Mouse (Mus musculus) limb, embryonic 10.5 days (tissue): ENCODE data around the gene Arl8a. TPM values are rescaled to one million over a fixed set of nuclear protein-coding genes. Genes with fewer than 3 reads are reported as not detected.

ENCODE experiments used
- DNase-seq: peaks from one replicate; pipeline ENCODE4 v3.0.0-alpha.2; 2017; ENCODE audit warnings: low spot score
- H3K27ac ChIP-seq: fragments of 300-500 bp; sonication (generic); 2 replicates; pipeline ENCODE4 v1.5.1; 2016; ENCODE audit warnings: mild to moderate bottlenecking
- H3K27me3 ChIP-seq: fragments of 300-500 bp; sonication (generic); 2 replicates; pipeline ENCODE4 v1.6.1; 2016; ENCODE audit warnings: low read depth, mild to moderate bottlenecking; ENCODE audit not compliant: poor library complexity, severe bottlenecking
- H3K36me3 ChIP-seq: fragments of 300-500 bp; sonication (generic); 2 replicates; pipeline ENCODE4 v1.6.1; 2016; ENCODE audit warnings: mild to moderate bottlenecking, moderate library complexity
- H3K4me1 ChIP-seq: fragments of 300-500 bp; sonication (generic); 2 replicates; pipeline ENCODE4 v1.6.1; 2016
- H3K4me3 ChIP-seq: fragments of 300-500 bp; sonication (generic); 2 replicates; pipeline ENCODE4 v1.5.1; 2016; ENCODE audit warnings: mild to moderate bottlenecking, moderate library complexity
- H3K9me3 ChIP-seq: fragments of 300-500 bp; sonication (generic); replicated peaks from 2 replicates; pipeline ENCODE4 v1.6.1; 2016; ENCODE audit warnings: mild to moderate bottlenecking
- WGBS: fragments of 180-500 bp; shearing (Covaris S2); methylation state at CpG from one replicate; pipeline ENCODE4 v1.1.7; 2016; 5-methylcytosine and 5-hydroxymethylcytosine counted together
- polyA plus RNA-seq: library from polyadenylated mRNA; unstranded; fragments of >200 nt; fragmentation: Nextera tagmentation; extraction: Ambion mirVana; gene quantifications from 2 replicates; pipeline ENCODE4 v1.2.1, GENCODE M21; 2016

Gene Arl8a
- polyA plus RNA-seq, 1 experiment from 2014 or later = 42.2 TPM

DNA sequence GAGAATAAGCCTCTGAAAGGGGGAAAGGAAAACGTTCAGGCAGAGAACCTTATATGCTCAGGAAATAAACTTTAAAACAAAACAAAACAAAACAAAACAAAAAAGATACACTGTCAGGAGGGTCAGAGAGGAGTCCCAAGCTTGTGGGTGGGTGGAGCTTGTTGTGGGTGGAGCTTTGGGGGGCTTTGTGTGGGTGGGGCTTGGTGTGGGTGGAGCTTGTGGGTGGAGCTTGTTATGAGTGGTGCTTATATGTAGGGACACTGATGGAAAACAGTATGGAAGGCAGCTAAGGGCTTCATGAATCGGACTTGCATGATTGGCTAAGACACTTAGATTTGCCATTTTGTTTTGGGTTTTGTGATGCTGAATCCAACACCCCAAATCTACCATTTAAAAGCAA lies 6.7 kb upstream of the Arl8a start:
- Histone ChIP-seq H3K27ac (no peak overlapping the region), H3K27me3 (peaks cover 14% of the 10 kb centered on the region; the same call in 1 of the 2 replicates), H3K36me3 (no peaks in the 10 kb centered on the region), H3K4me1 (0 out of 2 replicates have a peak, but pooled peaks cover 2% of the 10 kb centered on the region), H3K4me3 (no peak overlapping the region), H3K9me3 (no peaks in the 10 kb centered on the region)
- DNase-seq = no peak
- 78% methylated on average over 2 of the region's 2 CpGs for WGBS

DNA sequence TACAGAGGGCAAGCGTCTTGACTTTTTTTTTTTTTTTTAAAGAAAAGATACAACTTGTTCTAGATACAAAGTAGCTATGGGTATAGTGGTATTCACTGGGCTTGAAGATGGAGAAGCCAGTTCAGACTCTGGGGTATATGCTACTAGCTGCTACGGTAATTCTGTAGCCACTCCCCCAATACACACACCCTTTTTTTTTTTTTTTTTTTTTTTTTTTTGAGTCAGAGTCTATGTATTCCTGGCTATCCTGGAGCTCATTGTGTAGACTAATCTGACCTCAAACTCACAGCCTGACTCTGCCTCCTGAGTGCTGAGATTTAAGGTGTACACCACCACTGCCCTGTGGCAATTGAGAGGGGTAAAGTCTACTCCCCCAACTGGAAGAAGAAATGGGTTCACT lies 4.2 kb upstream of the Arl8a start:
- no peaks in the 10 kb centered on the region for H3K36me3 ChIP-seq
- H3K27me3 ChIP-seq = peaks cover 21% of the 10 kb centered on the region
- 71% methylated on average over 2 of the region's 2 CpGs for WGBS
- H3K9me3 ChIP-seq = no peaks in the 10 kb centered on the region
- no peak overlapping the region for H3K4me3 ChIP-seq
- H3K4me1 ChIP-seq = peaks cover 12% of the 10 kb centered on the region
- no peak for DNase-seq
- no peak overlapping the region for H3K27ac ChIP-seq

DNA sequence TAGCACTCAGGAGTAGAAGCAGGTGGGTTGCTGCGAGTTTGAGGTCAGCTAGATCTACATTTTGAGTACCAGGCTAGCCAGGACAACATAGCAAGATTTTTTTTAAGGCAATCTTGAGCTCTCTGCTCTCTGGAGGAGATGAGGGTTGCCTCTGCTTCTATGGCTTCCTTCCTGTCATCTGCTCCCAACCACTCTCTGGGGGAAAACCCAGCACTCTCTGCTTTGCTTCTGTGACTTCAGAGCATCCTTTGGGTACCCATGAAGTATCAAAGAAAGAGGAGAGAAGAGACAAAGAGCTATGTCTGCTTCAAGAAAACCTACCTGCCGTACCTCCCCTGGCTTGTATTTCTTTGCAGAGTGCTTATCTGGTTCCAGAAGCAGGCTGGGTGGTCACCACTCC lies 2.7 kb upstream of the Arl8a start:
- H3K4me3 ChIP-seq = no peak overlapping the region
- WGBS = 89% methylated on average over 2 of the region's 2 CpGs
- 0 out of 2 replicates have a peak, but pooled peaks cover under 1% of the 10 kb centered on the region for H3K36me3 ChIP-seq
- no peaks in the 10 kb centered on the region for H3K9me3 ChIP-seq
- no peak for DNase-seq
- H3K27ac ChIP-seq = no peak overlapping the region
- peaks cover 21% of the 10 kb centered on the region for H3K27me3 ChIP-seq
- H3K4me1 ChIP-seq = peaks cover 27% of the 10 kb centered on the region

DNA sequence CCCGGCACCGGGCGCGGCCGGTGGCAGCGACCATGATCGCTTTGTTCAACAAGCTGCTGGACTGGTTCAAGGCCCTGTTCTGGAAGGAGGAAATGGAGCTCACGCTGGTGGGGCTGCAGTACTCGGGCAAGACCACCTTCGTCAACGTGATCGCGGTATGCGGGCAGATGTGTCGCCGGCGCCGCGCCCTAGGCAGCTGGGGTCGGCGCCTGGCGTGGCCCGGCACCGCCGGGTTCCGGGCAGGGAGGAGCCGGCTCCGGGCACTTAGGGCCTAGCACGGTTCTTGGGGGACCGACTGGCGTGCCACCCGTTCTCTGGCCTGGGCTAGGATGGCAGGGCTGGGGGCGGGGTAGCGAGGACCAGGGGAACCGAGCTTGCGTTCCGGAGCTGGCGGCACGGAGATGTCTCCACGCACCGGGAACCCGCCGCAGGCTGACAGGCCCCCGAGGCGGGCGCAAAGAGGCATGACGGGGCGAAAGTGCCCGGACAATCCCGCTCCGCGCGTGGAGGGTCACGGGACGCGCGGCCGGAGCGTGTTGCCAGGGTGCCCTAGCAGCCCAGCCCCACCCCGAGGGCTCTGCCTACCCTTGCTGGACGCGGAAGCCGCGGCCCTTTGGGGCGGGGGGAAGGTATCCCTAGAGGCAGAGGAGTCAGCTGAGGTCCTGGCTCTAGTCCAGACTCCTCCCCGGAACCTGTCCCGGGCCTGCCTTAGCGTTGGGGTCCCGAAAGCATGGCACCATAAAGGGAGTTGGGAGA lies 500 bp downstream of the Arl8a start:
- H3K4me3 ChIP-seq = peak overlapping the region; percentile 97
- peak; percentile 79 for DNase-seq
- H3K9me3 ChIP-seq = no peaks in the 10 kb centered on the region
- peaks cover 15% of the 10 kb centered on the region for H3K36me3 ChIP-seq
- under 1% methylated on average over 69 of the region's 69 CpGs for WGBS
- peaks cover 21% of the 10 kb centered on the region for H3K27me3 ChIP-seq
- peaks cover 31% of the 10 kb centered on the region for H3K4me1 ChIP-seq
- peak overlapping the region; percentile 95 for H3K27ac ChIP-seq

DNA sequence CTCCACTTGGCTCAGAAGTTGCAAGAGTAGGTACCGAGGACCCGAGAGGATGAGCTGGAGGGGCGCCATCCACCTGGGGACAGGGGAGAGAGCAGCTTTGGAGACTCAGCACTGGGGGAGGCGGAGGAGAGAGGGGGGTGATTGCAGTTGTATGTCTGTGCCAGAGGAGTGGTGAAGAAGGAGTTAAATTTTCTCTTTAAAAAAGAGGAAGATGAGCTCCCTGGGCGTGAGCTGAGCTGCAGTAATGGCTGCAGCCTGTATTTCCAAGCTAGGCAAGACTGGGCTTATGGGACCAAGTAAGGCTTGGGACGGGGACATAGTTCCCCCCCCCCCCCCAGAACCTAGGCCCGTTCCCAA lies 1.1 kb downstream of the Arl8a start:
- no peak for DNase-seq
- peaks cover 37% of the 10 kb centered on the region for H3K4me1 ChIP-seq
- no peaks in the 10 kb centered on the region for H3K9me3 ChIP-seq
- peaks cover 21% of the 10 kb centered on the region for H3K27me3 ChIP-seq
- H3K36me3 ChIP-seq = peaks cover 20% of the 10 kb centered on the region
- 5% methylated on average over 7 of the region's 7 CpGs for WGBS
- peak overlapping the region; percentile 95 for H3K27ac ChIP-seq
- H3K4me3 ChIP-seq = peak overlapping the region; percentile 97

DNA sequence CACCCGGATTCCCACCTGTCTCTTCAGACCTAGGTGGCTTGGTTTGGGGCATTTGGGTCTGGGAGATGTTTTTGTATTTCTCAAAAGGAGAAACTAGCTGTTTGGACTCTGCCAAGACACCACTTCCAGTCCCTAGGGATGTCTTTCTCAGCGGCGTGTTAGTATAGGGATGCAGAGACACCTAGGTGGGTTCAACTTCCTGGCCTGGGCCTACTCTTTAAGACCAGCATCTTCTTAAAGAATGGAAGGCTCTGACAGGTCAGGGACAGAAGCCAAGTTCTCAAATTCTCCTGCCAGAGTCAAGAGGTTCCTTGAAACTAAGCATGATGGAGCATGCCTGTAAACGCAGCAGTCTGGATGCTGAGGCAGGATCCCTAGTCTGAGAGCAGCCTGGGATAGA lies 1.9 kb downstream of the Arl8a start:
- Histone ChIP-seq H3K27me3 (peaks cover 14% of the 10 kb centered on the region), H3K9me3 (no peaks in the 10 kb centered on the region), H3K36me3 (peaks cover 20% of the 10 kb centered on the region), H3K4me3 (peak overlapping the region; percentile 97), H3K27ac (no peak overlapping the region), H3K4me1 (peaks cover 35% of the 10 kb centered on the region)
- WGBS = 86% methylated on average over 4 of the region's 4 CpGs
- DNase-seq = no peak

DNA sequence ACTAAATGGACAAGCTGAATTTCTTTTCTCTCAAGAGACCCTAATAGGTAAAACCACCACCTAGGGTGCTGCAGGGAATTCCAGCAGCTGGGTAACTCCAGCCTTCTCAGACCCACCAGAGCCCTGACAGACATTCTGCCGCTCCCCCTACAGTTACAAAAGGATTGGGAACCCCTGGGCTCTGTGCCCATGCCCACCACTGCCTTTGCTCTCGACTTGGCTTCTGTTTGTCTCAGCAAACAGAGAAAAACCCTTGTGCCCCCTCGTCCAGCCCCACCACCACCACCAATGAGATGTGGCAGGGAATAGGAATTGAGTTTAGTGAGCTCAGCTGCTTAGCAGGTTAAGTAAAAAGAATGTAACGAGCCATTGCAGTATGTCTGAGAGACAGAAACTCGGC lies 2.4 kb downstream of the Arl8a start:
- 84% methylated on average over 5 of the region's 5 CpGs for WGBS

DNA sequence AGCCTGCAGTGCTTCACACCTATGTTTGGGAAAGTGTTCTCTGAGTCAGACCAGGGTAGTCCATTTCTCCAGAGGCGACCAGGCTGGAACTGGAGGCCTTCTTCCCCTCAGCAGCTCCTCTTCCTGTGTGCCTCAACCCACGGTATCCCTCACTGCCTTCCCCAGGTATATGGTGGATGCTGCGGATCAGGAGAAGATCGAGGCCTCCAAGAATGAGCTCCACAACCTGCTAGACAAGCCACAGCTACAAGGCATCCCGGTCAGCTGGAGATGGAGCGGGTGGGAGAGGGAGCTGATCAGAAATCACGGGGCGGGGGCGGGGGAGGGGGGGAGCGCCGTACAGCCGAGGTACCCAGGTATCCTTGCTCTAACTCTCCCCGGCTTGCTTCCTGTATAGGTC lies 7.4 kb downstream of the Arl8a start:
- Histone ChIP-seq H3K27me3 (no peaks in the 10 kb centered on the region), H3K36me3 (peaks cover 43% of the 10 kb centered on the region), H3K9me3 (no peaks in the 10 kb centered on the region), H3K4me1 (peaks cover 32% of the 10 kb centered on the region), H3K4me3 (peak overlapping the region; percentile 42), H3K27ac (peak overlapping the region; percentile 92)
- WGBS = 22% methylated on average over 13 of the region's 13 CpGs
- DNase-seq = no peak

More for the DNA sequence above, 2.4 kb downstream of the Arl8a start:
- H3K4me1 ChIP-seq = peaks cover 38% of the 10 kb centered on the region
- peaks cover 20% of the 10 kb centered on the region for H3K36me3 ChIP-seq
- H3K4me3 ChIP-seq = no peak overlapping the region
- no peaks in the 10 kb centered on the region for H3K9me3 ChIP-seq
- H3K27me3 ChIP-seq = peaks cover 11% of the 10 kb centered on the region
- H3K27ac ChIP-seq = no peak overlapping the region
- no peak for DNase-seq

DNA sequence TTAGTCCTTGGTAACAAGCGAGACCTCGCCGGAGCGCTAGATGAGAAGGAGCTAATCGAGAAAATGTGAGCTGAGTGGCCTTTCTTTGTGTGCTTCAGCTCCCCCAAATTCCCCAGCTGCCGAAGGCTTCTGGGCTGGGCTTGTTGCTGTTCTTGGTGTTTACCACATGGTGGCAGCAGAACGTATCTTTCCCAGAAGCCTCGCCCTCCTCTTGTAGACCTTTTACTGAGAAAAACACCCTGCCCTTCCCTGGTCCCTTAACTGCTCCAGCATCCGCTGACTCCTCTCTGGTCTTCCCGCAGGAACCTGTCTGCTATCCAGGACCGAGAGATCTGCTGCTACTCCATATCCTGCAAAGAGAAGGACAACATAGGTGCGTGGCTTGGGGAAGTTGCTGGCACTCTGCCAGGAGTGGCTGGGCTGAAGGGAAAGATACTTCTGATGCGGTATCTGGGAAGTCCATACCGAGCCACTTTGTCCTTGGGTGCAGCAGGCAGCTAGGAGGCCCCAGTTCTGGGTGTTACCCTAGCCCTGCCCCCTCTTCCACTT lies 7.9 kb downstream of the Arl8a start:
- DNase-seq = peak; percentile 79
- H3K9me3 ChIP-seq = no peaks in the 10 kb centered on the region
- H3K4me3 ChIP-seq = peak overlapping the region; percentile 42
- no peaks in the 10 kb centered on the region for H3K27me3 ChIP-seq
- peak overlapping the region; percentile 92 for H3K27ac ChIP-seq
- WGBS = 7% methylated on average over 14 of the region's 14 CpGs
- peaks cover 43% of the 10 kb centered on the region for H3K36me3 ChIP-seq
- peaks cover 35% of the 10 kb centered on the region for H3K4me1 ChIP-seq

DNA sequence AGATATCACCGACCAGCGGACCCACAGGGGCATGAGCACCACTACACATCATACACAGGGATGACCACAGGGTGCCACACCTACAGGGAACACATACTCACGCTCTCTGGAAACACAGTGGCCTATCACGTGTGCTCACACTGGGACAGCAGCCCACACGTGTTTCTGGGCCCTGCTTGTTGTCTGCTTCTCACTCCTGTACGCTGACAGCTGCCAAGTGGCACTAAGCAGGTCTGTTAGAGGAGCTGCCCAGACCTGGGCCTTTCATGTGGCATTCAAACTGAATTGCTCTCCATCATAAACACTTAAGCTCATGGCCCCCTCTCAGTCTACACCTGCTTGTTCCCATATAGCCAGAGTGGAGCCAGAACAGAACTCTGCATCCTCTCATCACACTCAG lies 9.7 kb downstream of the Arl8a start:
- no peaks in the 10 kb centered on the region for H3K9me3 ChIP-seq
- 86% methylated on average over 6 of the region's 6 CpGs for WGBS
- peaks cover 39% of the 10 kb centered on the region for H3K36me3 ChIP-seq
- no peak for DNase-seq
- H3K27me3 ChIP-seq = 0 out of 2 replicates have a peak, but pooled peaks cover 3% of the 10 kb centered on the region
- no peak overlapping the region for H3K27ac ChIP-seq
- H3K4me3 ChIP-seq = no peak overlapping the region
- H3K4me1 ChIP-seq = peaks cover 38% of the 10 kb centered on the region

DNA sequence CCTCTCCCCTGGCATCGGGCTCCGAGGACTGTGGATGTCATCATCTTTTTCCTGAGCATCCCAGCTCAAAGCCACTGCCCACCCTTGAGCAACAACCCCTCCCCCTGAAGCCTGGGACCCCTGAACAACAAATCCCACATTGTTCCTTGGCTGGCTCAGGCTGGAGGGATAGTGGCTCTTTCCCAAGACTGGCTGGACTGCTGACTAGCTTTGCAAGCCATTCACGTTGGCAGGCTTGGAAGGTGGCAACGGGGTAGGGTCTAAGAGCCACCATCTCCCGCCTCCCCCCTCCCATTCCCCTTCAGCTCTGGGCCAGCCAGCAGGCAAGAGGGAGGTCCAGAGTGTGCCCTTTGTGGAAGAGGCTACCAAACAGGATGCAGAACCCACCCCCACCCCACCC lies 12.0 kb downstream of the Arl8a start:
- DNase-seq = no peak
- H3K4me3 ChIP-seq = no peak overlapping the region
- H3K4me1 ChIP-seq = peaks cover 36% of the 10 kb centered on the region
- peaks cover 25% of the 10 kb centered on the region for H3K36me3 ChIP-seq
- peak overlapping the region; percentile 42; the same call in 1 of the 2 replicates for H3K27ac ChIP-seq
- no peaks in the 10 kb centered on the region for H3K9me3 ChIP-seq
- WGBS = 82% methylated on average over 5 of the region's 5 CpGs
- 0 out of 2 replicates have a peak, but pooled peaks cover 3% of the 10 kb centered on the region for H3K27me3 ChIP-seq

DNA sequence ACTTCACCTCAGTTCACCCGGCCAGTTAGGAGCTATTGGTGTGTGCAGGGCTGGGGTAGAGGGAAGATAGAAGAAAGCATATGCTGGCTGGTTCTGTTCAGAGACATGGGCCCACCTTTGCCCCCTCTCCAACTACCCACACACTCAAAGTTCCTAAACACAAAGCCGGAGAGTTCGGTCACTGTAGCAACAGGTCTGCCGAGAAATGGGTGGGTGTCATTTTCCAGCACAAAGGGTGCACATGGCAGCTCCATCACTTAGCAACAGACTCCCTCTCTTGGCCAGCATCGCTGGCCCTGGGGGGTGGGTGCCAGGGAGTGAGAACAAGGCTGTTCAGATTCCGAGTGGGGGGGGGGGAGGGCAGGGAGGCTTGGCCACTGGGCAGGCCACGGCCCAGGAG lies 12.4 kb downstream of the Arl8a start:
- no peak overlapping the region for H3K4me3 ChIP-seq
- peak overlapping the region; percentile 42 for H3K27ac ChIP-seq
- WGBS = 75% methylated on average over 7 of the region's 7 CpGs
- H3K36me3 ChIP-seq = peaks cover 25% of the 10 kb centered on the region
- no peaks in the 10 kb centered on the region for H3K9me3 ChIP-seq
- 0 out of 2 replicates have a peak, but pooled peaks cover 3% of the 10 kb centered on the region for H3K27me3 ChIP-seq
- DNase-seq = no peak
- H3K4me1 ChIP-seq = peaks cover 32% of the 10 kb centered on the region

DNA sequence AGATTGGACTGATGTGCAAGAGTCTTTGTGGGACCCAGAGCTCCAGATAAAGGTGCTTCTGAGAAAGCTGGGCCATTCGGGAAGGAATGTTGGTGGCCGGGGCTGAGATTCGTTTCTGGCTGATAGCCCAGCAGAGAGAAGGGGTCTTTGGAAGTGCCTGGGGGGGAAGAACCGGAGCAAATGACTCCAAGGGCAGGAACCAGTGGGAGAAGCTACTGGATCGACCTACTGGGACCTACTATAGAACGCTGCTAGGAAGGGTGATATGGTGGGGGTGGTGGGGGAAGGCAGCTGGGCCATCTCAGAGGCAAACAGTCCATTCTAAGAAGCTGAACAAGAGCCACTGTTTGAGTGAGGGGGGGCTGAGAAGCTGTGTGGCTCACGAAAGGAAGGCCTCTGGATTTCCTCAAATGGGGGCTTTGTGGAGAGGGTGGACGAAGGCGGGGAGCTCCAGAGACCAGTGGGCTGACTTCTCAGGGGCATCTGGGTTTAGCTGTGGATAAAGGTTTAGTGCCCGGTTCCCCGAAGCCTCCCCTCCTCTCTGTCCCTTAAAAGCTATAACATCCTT lies 13.0 kb downstream of the Arl8a start:
- 90% methylated on average over 11 of the region's 11 CpGs for WGBS
- Histone ChIP-seq H3K4me3 (no peak overlapping the region), H3K9me3 (no peaks in the 10 kb centered on the region), H3K27me3 (0 out of 2 replicates have a peak, but pooled peaks cover 3% of the 10 kb centered on the region), H3K27ac (peak overlapping the region; percentile 42), H3K4me1 (peaks cover 27% of the 10 kb centered on the region), H3K36me3 (peaks cover 25% of the 10 kb centered on the region)
- no peak for DNase-seq
